Mouse (Mus musculus): Measurements from ENCODE around the gene Foxp2. TPM values are rescaled to one million over a fixed set of nuclear protein-coding genes. Genes with fewer than 3 reads are reported as not detected.

Gene Foxp2
- polyA plus RNA-seq, 1 experiment from 2014 or later, result 50.1 TPM

- Histone ChIP-seq H3K4me1 (ENCODE audit: control insufficient read depth, insufficient read depth, low read length) (no peaks in the 10 kb centered on the region), H3K4me2 (ENCODE audit: low read depth, low read length) (no peak overlapping the region), H3K9ac (replicated peaks; ENCODE audit: low read length) (no peak overlapping the region), H3K27ac (replicated peaks; ENCODE audit: low read depth, low read length) (no peak overlapping the region), H3K9me3 (replicated peaks; ENCODE audit: control insufficient read depth, low read length) (no peaks in the 10 kb centered on the region), H3K4me3 (ENCODE audit: low read depth, low read length) (no peak overlapping the region), H3K36me3 (replicated peaks; ENCODE audit: control insufficient read depth, insufficient read depth, low read depth, low read length) (no peaks in the 10 kb centered on the region), H3K27me3 (ENCODE audit: control insufficient read depth, insufficient read depth, low read length) (no peaks in the 10 kb centered on the region)
- no peak for ATAC-seq (replicated peaks; ENCODE audit: insufficient number of reproducible peaks, low FRiP score, low TSS enrichment, low read depth)
- 28% methylated on average over 6 of the region's 6 CpGs for WGBS
- peak; percentile 42 for DNase-seq (ENCODE audit: low spot score)
Measured at GRCm38 (mm10) chr6:15396462-15396861, 495.3 kb downstream of the Foxp2 start.

- H3K36me3 ChIP-seq (replicated peaks; ENCODE audit: control insufficient read depth, insufficient read depth, low read depth, low read length), result no peaks in the 10 kb centered on the region
- H3K4me3 ChIP-seq (ENCODE audit: low read depth, low read length), result no peak overlapping the region
- H3K27me3 ChIP-seq (ENCODE audit: control insufficient read depth, insufficient read depth, low read length), result no peaks in the 10 kb centered on the region
- no peaks in the 10 kb centered on the region for H3K4me1 ChIP-seq (ENCODE audit: control insufficient read depth, insufficient read depth, low read length)
- no peak overlapping the region for H3K9ac ChIP-seq (replicated peaks; ENCODE audit: low read length)
- H3K4me2 ChIP-seq (ENCODE audit: low read depth, low read length), result no peak overlapping the region
- WGBS, result 55% methylated on average over 5 of the region's 5 CpGs
- H3K9me3 ChIP-seq (replicated peaks; ENCODE audit: control insufficient read depth, low read length), result no peaks in the 10 kb centered on the region
- ATAC-seq (replicated peaks; ENCODE audit: insufficient number of reproducible peaks, low FRiP score, low TSS enrichment, low read depth) (no peak), DNase-seq (ENCODE audit: low spot score) (no peak)
- H3K27ac ChIP-seq (replicated peaks; ENCODE audit: low read depth, low read length), result no peak overlapping the region
Measured at GRCm38 (mm10) chr6:15397485-15397884, 496.3 kb downstream of the Foxp2 start.

- DNase-seq (ENCODE audit: low spot score), result no peak
- WGBS, result 68% methylated on average over 3 of the region's 3 CpGs
- no peak for ATAC-seq (replicated peaks; ENCODE audit: insufficient number of reproducible peaks, low FRiP score, low TSS enrichment, low read depth)
- H3K9ac ChIP-seq (replicated peaks; ENCODE audit: low read length), result no peak overlapping the region
- H3K9me3 ChIP-seq (replicated peaks; ENCODE audit: control insufficient read depth, low read length), result no peaks in the 10 kb centered on the region
- no peak overlapping the region for H3K4me3 ChIP-seq (ENCODE audit: low read depth, low read length)
- no peaks in the 10 kb centered on the region for H3K4me1 ChIP-seq (ENCODE audit: control insufficient read depth, insufficient read depth, low read length)
- H3K27ac ChIP-seq (replicated peaks; ENCODE audit: low read depth, low read length), result no peak overlapping the region
- no peak overlapping the region for H3K4me2 ChIP-seq (ENCODE audit: low read depth, low read length)
- H3K36me3 ChIP-seq (replicated peaks; ENCODE audit: control insufficient read depth, insufficient read depth, low read depth, low read length), result no peaks in the 10 kb centered on the region
- H3K27me3 ChIP-seq (ENCODE audit: control insufficient read depth, insufficient read depth, low read length), result no peaks in the 10 kb centered on the region
Measured at GRCm38 (mm10) chr6:15401138-15401537, 500.0 kb downstream of the Foxp2 start.

GRCm38 (mm10) chr6:15402026-15402425, 500.9 kb downstream of the Foxp2 start:
- Histone ChIP-seq H3K4me3 (ENCODE audit: low read depth, low read length) (no peak overlapping the region), H3K4me1 (ENCODE audit: control insufficient read depth, insufficient read depth, low read length) (no peaks in the 10 kb centered on the region), H3K27me3 (ENCODE audit: control insufficient read depth, insufficient read depth, low read length) (no peaks in the 10 kb centered on the region), H3K4me2 (ENCODE audit: low read depth, low read length) (no peak overlapping the region), H3K9ac (replicated peaks; ENCODE audit: low read length) (no peak overlapping the region), H3K36me3 (replicated peaks; ENCODE audit: control insufficient read depth, insufficient read depth, low read depth, low read length) (no peaks in the 10 kb centered on the region), H3K9me3 (replicated peaks; ENCODE audit: control insufficient read depth, low read length) (no peaks in the 10 kb centered on the region), H3K27ac (replicated peaks; ENCODE audit: low read depth, low read length) (no peak overlapping the region)
- DNase-seq (ENCODE audit: low spot score) (no peak), ATAC-seq (replicated peaks; ENCODE audit: insufficient number of reproducible peaks, low FRiP score, low TSS enrichment, low read depth) (no peak)
- 59% methylated on average over 4 of the region's 4 CpGs for WGBS

- DNase-seq (ENCODE audit: low spot score) (peak; percentile 57), ATAC-seq (replicated peaks; ENCODE audit: insufficient number of reproducible peaks, low FRiP score, low TSS enrichment, low read depth) (no peak)
- no peak overlapping the region for H3K27ac ChIP-seq (replicated peaks; ENCODE audit: low read depth, low read length)
- 38% methylated on average over 4 of the region's 4 CpGs for WGBS
- no peak overlapping the region for H3K4me2 ChIP-seq (ENCODE audit: low read depth, low read length)
- no peaks in the 10 kb centered on the region for H3K36me3 ChIP-seq (replicated peaks; ENCODE audit: control insufficient read depth, insufficient read depth, low read depth, low read length)
- H3K4me1 ChIP-seq (ENCODE audit: control insufficient read depth, insufficient read depth, low read length), result no peaks in the 10 kb centered on the region
- H3K27me3 ChIP-seq (ENCODE audit: control insufficient read depth, insufficient read depth, low read length), result no peaks in the 10 kb centered on the region
- H3K9ac ChIP-seq (replicated peaks; ENCODE audit: low read length), result no peak overlapping the region
- no peaks in the 10 kb centered on the region for H3K9me3 ChIP-seq (replicated peaks; ENCODE audit: control insufficient read depth, low read length)
- no peak overlapping the region for H3K4me3 ChIP-seq (ENCODE audit: low read depth, low read length)
Measured at GRCm38 (mm10) chr6:15415099-15415498, 514.0 kb downstream of the Foxp2 start.

GRCm38 (mm10) chr6:15459701-15460100, 558.6 kb downstream of the Foxp2 start:
- Histone ChIP-seq H3K9ac (replicated peaks; ENCODE audit: low read length) (no peak overlapping the region), H3K4me2 (ENCODE audit: low read depth, low read length) (no peak overlapping the region), H3K4me3 (ENCODE audit: low read depth, low read length) (no peak overlapping the region), H3K36me3 (replicated peaks; ENCODE audit: control insufficient read depth, insufficient read depth, low read depth, low read length) (no peaks in the 10 kb centered on the region), H3K9me3 (replicated peaks; ENCODE audit: control insufficient read depth, low read length) (no peaks in the 10 kb centered on the region), H3K27ac (replicated peaks; ENCODE audit: low read depth, low read length) (no peak overlapping the region), H3K4me1 (ENCODE audit: control insufficient read depth, insufficient read depth, low read length) (no peaks in the 10 kb centered on the region), H3K27me3 (ENCODE audit: control insufficient read depth, insufficient read depth, low read length) (no peaks in the 10 kb centered on the region)
- WGBS, result 93% methylated on average over 2 of the region's 2 CpGs
- DNase-seq (ENCODE audit: low spot score) (no peak), ATAC-seq (replicated peaks; ENCODE audit: insufficient number of reproducible peaks, low FRiP score, low TSS enrichment, low read depth) (no peak)

GRCm38 (mm10) chr6:15463390-15463789, 562.2 kb downstream of the Foxp2 start:
- ATAC-seq (replicated peaks; ENCODE audit: insufficient number of reproducible peaks, low FRiP score, low TSS enrichment, low read depth), result no peak
- H3K4me1 ChIP-seq (ENCODE audit: control insufficient read depth, insufficient read depth, low read length), result no peaks in the 10 kb centered on the region
- no peak overlapping the region for H3K4me2 ChIP-seq (ENCODE audit: low read depth, low read length)
- no peak overlapping the region for H3K4me3 ChIP-seq (ENCODE audit: low read depth, low read length)
- no peak overlapping the region for H3K9ac ChIP-seq (replicated peaks; ENCODE audit: low read length)
- H3K27ac ChIP-seq (replicated peaks; ENCODE audit: low read depth, low read length), result no peak overlapping the region
- DNase-seq (ENCODE audit: low spot score), result no peak
- H3K36me3 ChIP-seq (replicated peaks; ENCODE audit: control insufficient read depth, insufficient read depth, low read depth, low read length), result no peaks in the 10 kb centered on the region
- 83% methylated on average over 2 of the region's 2 CpGs for WGBS
- no peaks in the 10 kb centered on the region for H3K9me3 ChIP-seq (replicated peaks; ENCODE audit: control insufficient read depth, low read length)
- H3K27me3 ChIP-seq (ENCODE audit: control insufficient read depth, insufficient read depth, low read length), result no peaks in the 10 kb centered on the region

GRCm38 (mm10) chr6:15465471-15465870, 564.3 kb downstream of the Foxp2 start:
- Histone ChIP-seq H3K4me2 (ENCODE audit: low read depth, low read length) (no peak overlapping the region), H3K36me3 (replicated peaks; ENCODE audit: control insufficient read depth, insufficient read depth, low read depth, low read length) (no peaks in the 10 kb centered on the region), H3K4me1 (ENCODE audit: control insufficient read depth, insufficient read depth, low read length) (no peaks in the 10 kb centered on the region), H3K9me3 (replicated peaks; ENCODE audit: control insufficient read depth, low read length) (no peaks in the 10 kb centered on the region), H3K27ac (replicated peaks; ENCODE audit: low read depth, low read length) (no peak overlapping the region), H3K27me3 (ENCODE audit: control insufficient read depth, insufficient read depth, low read length) (no peaks in the 10 kb centered on the region), H3K4me3 (ENCODE audit: low read depth, low read length) (no peak overlapping the region), H3K9ac (replicated peaks; ENCODE audit: low read length) (no peak overlapping the region)
- no peak for DNase-seq (ENCODE audit: low spot score)
- ATAC-seq (replicated peaks; ENCODE audit: insufficient number of reproducible peaks, low FRiP score, low TSS enrichment, low read depth), result no peak
- 84% methylated on average over 3 of the region's 3 CpGs for WGBS
